Mouse (Mus musculus): ENCODE results near the gene Spns2. TPM values are rescaled to one million over a fixed set of nuclear protein-coding genes. Genes with fewer than 3 reads are reported as not detected.
A peak's percentile ranks its signal among the peaks of the same experiment; 100 is the strongest.

Spns2 gene
- polyA plus RNA-seq, 1 experiment = 3.2 TPM

DNA sequence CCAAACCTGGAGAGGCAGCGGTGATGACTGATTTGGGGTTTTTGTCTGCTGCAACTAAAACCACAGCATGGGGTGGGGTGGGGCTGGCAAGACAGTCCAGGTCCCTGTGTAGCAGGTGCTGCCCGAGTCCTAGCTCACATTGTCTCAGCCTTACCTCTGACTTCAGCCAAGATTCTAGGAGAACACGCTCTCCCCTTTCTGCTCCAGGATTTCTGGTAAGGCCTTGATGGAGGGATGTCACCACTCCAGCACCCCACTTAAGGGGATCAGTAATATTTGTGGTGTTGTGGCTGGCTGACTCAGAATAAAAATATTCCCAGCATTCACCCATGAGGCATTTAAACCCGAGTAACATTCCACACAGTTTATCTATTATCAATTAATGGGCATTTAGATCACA is 66.0 kb downstream of the Spns2 start:
- Histone ChIP-seq H3K4me3 (ENCODE audit: insufficient read depth, low read depth, low read length) (no peak overlapping the region), H3K27ac (replicated peaks; ENCODE audit: low read depth, low read length) (no peak overlapping the region), H3K4me1 (ENCODE audit: control insufficient read depth, insufficient read depth, insufficient read length, low read length) (0 out of 2 replicates have a peak, but pooled peaks cover under 1% of the 10 kb centered on the region)

DNA sequence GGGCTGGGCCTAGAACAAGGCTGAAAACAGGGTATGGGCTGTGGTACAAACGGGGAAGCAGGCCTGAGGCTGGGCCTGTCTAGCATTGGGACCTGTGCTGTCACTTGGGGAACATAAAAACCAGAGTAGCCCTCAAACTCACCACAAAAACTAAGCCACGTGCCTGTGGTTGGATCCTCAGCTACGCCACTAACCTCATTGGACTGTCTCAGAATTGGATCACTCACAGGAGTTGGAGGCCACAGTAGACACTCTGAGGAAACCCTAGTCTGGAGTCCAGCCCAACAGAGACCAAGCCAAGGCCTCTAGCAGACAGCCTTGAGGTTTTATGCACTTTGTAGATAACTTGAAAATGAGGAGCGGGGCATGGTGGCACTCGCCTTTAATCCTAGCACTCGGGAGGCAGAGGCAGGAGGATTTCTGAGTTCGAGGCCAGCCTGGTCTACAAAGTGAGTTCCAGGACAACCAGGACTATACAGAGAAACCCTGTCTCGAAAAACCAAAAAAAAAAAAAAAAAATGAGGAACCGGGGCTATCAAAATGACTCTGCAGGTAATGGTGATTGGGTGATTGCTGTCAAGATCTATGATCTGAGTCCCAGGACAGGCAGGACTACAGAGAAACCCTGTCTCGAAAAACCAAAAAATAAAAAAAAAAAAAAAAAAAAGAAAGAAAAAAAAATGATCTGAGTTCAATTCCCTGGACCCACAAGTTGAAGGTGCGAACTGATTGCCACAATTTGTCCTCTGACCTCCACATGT is 68.0 kb downstream of the Spns2 start:
- H3K27ac ChIP-seq (replicated peaks; ENCODE audit: low read depth, low read length) = 0 out of 2 replicates have a peak overlapping the region, but pooled peaks have one; percentile 12

DNA sequence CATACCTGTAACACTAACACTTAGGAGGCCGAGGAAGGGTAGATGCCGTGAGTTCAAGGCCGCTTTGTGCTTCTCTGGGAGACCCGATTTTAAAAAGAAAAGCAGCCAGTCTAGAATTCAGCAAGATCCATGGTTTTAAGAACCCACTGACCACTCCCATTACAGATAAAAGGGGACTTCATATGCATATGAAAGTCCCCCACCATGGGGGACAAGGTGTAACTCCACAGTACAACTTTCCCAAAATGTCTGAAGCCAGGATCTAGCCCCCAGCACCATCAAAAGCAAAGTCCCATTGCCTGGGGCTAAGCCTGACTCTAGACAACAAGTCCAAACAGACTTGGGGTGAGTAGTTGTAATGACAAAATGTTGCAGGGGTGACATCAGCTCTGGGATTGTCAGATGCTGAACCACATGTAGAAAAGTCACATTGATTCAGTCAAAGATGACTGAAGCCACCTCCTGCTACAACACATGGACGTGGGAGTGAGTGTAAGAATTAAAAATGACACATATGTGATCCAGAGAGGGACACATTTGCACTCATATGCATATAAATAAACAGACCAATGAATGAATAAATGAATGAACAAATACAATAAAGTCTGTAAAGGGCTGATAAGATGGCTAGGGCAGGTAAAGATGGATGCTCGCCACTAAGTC is 69.1 kb downstream of the Spns2 start:
- Histone ChIP-seq H3K4me3 (ENCODE audit: insufficient read depth, low read depth, low read length) (no peak overlapping the region), H3K4me1 (ENCODE audit: control insufficient read depth, insufficient read depth, insufficient read length, low read length) (peaks cover 9% of the 10 kb centered on the region), H3K27ac (replicated peaks; ENCODE audit: low read depth, low read length) (no peak overlapping the region)

More for the DNA sequence above, 68.0 kb downstream of the Spns2 start:
- H3K4me1 ChIP-seq (ENCODE audit: control insufficient read depth, insufficient read depth, insufficient read length, low read length) = peaks cover 9% of the 10 kb centered on the region
- no peak overlapping the region for H3K4me3 ChIP-seq (ENCODE audit: insufficient read depth, low read depth, low read length)

DNA sequence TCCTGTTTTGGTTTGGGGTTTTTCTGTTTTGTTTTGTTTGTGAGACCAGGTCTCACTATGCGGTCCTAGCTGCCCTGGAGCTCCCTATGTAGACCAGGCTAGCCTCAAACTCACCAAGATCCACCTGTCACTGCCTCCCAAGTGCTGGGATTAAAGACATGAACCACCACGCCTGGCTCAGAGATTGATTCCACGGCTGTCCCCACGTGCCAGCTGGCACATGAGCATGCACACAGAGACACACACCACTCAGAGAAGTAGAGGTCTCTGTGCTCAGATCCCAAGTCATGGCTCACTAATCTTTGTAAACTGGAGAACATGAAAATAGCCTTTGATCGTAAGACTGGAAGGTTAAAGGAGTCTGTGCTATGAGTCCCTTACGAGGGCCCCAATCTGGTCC is 70.7 kb downstream of the Spns2 start:
- peaks cover 9% of the 10 kb centered on the region for H3K4me1 ChIP-seq (ENCODE audit: control insufficient read depth, insufficient read depth, insufficient read length, low read length)
- H3K27ac ChIP-seq (replicated peaks; ENCODE audit: low read depth, low read length) = no peak overlapping the region
- H3K4me3 ChIP-seq (ENCODE audit: insufficient read depth, low read depth, low read length) = no peak overlapping the region

DNA sequence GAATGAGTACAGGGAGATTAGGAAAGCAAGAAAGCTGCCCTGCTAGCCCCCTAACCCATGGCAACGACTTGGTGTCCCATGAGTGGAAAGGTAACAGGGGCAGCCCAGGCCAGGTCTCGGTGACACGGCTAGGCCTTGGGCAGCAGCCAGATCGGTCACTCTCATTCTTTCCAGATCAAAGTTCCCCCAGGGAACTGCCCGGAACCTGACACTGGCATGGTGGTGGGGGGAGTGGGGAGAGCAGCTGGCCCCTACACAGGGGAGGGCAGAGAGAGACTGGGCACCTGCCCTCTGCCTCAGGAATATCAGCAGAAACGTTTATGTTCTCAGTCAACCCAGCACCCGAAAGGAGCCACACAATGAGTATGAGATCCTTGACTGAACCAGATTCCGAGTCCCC is 71.5 kb downstream of the Spns2 start:
- Histone ChIP-seq H3K4me3 (ENCODE audit: insufficient read depth, low read depth, low read length) (no peak overlapping the region), H3K4me1 (ENCODE audit: control insufficient read depth, insufficient read depth, insufficient read length, low read length) (peaks cover 11% of the 10 kb centered on the region), H3K27ac (replicated peaks; ENCODE audit: low read depth, low read length) (peak overlapping the region; percentile 50)

DNA sequence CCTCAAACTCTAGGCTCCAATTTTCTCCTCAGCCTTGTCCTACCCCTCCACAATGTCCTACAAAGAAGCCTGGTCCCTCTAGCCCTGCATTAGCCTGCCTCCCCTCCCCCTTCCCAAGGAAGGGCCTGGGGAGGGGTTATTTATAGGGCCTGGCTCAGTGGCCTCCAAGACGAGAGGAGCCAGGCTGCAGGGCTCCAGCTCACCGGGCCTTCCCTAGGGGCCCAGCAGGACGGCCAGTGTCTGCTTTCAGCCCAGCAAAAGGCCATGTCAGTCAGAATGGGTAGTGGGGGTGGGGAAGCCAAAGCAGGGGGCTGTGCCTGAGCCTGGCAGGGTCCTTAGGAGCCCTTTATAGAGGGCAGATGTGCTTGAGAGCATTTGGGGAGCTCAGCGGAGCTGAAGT is 72.3 kb downstream of the Spns2 start:
- peaks cover 12% of the 10 kb centered on the region for H3K4me1 ChIP-seq (ENCODE audit: control insufficient read depth, insufficient read depth, insufficient read length, low read length)
- no peak overlapping the region for H3K4me3 ChIP-seq (ENCODE audit: insufficient read depth, low read depth, low read length)
- peak overlapping the region; percentile 50; the same call in 1 of the 2 replicates for H3K27ac ChIP-seq (replicated peaks; ENCODE audit: low read depth, low read length)

DNA sequence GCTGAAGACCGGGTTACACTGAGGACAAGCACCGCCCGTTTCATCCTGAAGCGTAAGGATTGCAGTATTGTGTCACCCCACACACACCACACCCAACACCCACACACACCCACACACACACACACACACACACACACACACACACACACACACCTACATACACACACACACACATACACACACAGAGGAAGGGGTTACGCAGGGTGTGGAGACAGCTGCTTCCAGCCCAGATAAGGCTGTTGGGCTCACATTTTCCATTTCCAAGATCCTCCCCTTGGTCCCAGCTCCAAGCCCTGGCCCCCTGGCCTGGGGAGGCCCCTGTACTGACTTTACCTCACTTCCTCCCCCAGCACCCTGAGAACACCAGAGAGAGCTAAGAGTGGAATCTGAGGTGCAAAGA is 73.0 kb downstream of the Spns2 start:
- no peak overlapping the region for H3K4me3 ChIP-seq (ENCODE audit: insufficient read depth, low read depth, low read length)
- no peak overlapping the region for H3K27ac ChIP-seq (replicated peaks; ENCODE audit: low read depth, low read length)
- H3K4me1 ChIP-seq (ENCODE audit: control insufficient read depth, insufficient read depth, insufficient read length, low read length) = peaks cover 15% of the 10 kb centered on the region

DNA sequence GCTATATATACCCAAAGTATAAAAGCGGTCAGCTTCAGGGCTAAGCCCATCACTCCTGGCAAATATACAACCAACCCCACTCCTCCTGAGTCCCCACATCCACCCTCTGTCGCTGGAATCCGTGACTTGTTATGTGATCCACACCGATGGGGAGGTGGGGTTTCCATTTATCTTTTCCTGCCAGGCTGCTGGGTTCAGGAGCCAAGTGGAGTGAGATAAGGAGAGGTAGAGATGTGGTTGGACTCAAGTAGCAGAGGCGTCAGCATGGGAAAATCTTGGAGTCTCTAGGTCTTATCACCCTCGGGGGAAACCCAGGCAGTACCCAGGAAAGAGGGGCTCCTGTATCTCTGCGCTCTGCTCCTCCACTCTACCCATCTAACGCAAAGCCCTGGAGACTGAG is 74.5 kb downstream of the Spns2 start:
- Histone ChIP-seq H3K4me3 (ENCODE audit: insufficient read depth, low read depth, low read length) (no peak overlapping the region), H3K27ac (replicated peaks; ENCODE audit: low read depth, low read length) (no peak overlapping the region), H3K4me1 (ENCODE audit: control insufficient read depth, insufficient read depth, insufficient read length, low read length) (peaks cover 15% of the 10 kb centered on the region)

DNA sequence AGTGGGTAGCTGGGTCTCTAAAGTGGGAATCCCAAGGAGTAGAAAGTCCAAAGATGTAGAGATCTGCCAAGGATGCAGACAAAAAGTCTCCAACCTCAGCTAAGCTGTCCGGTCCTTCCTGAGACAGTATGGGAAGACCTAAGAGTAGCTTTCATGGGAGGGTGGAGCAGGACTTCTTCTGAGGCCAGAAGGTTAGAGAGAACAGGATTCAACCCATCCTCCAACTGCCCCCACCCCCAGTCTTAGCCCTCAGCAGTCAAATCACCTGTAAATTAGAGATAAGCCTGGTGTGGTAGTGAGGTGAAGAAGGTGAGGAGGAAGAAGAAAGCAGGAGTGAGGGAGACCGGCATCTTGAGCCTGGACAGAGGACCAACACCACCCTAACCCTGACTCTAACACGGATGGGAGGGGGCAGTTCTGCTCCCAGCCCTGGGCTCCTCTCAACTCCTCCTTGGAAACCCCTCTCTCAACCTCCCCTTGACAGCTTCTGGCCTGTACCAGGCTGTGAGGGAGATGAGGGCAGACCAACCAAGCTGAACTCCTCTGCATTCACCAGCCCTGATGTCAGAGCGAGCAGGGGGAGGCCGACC is 76.0 kb downstream of the Spns2 start:
- Histone ChIP-seq H3K27ac (replicated peaks; ENCODE audit: low read depth, low read length) (0 out of 2 replicates have a peak overlapping the region, but pooled peaks have one; percentile 10), H3K4me3 (ENCODE audit: insufficient read depth, low read depth, low read length) (no peak overlapping the region), H3K4me1 (ENCODE audit: control insufficient read depth, insufficient read depth, insufficient read length, low read length) (peaks cover 21% of the 10 kb centered on the region)

DNA sequence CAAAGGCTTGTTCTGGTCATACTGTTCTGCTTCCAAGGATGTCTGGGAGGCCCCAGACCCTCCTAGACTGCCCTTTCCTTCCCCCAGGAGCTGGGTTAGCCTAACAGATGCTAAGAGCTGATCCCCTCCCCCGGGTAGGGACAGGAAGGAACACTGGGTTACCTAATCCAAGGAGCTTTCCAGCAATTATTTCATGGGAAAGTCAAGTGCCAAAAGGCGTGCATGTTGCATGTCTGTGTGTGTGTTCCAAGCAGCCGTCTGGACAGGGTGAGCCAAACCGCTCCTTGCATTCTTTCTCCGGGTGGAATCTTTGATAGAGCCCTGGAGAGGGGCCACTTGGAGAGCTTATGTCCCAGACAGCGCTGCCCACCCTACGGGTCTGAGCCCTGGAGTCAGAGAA is 76.7 kb downstream of the Spns2 start:
- H3K27ac ChIP-seq (replicated peaks; ENCODE audit: low read depth, low read length) = 0 out of 2 replicates have a peak overlapping the region, but pooled peaks have one; percentile 10
- peaks cover 14% of the 10 kb centered on the region for H3K4me1 ChIP-seq (ENCODE audit: control insufficient read depth, insufficient read depth, insufficient read length, low read length)
- no peak overlapping the region for H3K4me3 ChIP-seq (ENCODE audit: insufficient read depth, low read depth, low read length)

DNA sequence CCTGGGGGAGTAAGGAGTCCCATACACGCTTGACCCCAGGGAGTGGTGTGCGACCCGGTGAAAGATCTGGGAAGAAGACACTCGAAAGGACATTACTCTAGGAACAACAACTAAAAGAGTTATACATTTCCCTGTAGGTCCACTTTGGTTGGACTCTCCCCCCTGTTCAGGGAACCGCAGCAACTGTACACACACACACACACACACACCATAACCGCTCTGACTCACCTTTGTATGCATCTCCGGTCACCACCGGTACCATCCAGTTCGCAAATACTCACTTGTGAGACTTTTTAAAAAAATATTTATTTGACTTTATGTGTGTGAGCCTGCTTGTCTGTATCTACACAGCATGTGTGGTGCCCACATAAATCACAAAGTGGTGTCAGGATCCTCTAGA is 77.8 kb downstream of the Spns2 start:
- Histone ChIP-seq H3K4me1 (ENCODE audit: control insufficient read depth, insufficient read depth, insufficient read length, low read length) (peaks cover 14% of the 10 kb centered on the region), H3K27ac (replicated peaks; ENCODE audit: low read depth, low read length) (no peak overlapping the region), H3K4me3 (ENCODE audit: insufficient read depth, low read depth, low read length) (peak overlapping the region; percentile 10; the same call in 1 of the 2 replicates)

DNA sequence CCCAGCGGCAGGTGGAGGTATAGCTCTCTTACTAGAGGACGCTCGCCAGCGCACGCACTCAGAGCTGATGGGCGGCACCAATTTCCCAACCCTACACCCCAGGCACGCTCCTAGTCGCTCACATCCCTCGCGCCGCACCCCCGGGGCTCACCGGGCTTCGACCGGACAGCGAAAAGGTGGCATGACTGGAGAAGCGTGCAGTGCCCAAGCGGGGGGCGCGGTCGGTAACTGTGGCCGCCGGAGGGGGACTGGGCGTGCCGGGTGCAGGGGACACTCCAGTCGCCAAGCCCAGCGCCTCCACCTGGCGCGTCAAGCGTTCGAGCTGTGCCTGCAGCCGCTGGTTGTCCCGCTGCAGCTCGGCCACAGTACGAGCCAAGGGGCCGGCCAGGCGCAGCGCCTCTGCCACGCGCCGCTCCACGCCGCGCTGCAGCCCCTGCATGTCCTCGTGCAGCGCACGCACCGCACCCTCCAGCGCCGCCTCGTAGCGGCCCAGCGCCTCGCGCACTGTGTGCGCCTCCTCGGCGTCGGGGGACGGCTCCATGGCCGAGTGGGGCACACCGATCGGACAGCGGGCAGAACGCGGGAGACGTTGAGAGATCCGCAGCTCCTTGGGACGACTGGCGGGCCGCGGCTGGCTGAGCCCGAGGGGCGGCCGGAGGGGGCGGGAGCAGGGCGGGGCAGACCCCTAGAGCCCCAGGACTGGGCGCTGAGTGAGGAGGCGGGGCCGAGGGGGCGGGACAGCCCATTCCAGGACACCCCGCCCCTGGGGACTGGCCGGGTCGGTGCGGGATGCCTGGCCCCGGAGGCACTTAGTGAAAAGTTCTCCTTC is 78.4 kb downstream of the Spns2 start, which contains the start of gene Smtnl2:
Smtnl2 (minus strand) TSS at position 621 of the 829 bp plus-strand sequence.
- Histone ChIP-seq H3K4me1 (ENCODE audit: control insufficient read depth, insufficient read depth, insufficient read length, low read length) (peaks cover 14% of the 10 kb centered on the region), H3K27ac (replicated peaks; ENCODE audit: low read depth, low read length) (0 out of 2 replicates have a peak within 1 kb of the TSS, but pooled peaks have one; percentile 28), H3K4me3 (ENCODE audit: insufficient read depth, low read depth, low read length) (peak within 1 kb of the TSS; percentile 82)

DNA sequence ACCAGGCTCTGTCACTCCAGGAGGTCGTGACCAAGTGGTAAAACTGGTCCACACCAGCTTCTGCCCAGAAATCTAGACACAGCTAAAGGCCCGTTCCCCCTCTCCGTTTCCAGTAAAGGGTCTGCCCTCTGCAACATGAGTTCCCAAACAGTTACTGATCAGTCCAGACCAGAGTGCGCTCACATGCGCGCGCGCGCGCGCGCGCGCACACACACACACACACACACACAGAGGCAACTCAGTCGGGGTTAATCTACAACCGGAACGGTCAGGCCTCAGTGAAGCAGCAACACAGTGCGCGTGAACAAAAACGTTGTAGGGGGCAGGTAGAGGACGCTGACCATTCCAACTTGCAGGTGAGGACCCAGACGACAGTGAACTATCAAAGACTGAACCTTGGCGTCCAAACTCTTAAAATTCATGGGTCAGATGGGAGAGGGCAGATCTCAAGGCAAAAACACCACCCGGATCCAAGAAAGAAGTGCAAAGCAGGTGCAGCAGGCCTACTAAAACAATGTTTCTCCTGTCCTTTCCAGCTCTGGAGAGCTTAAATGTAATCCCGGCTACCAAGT is 79.1 kb downstream of the Spns2 start:
- 0 out of 2 replicates have a peak overlapping the region, but pooled peaks have one; percentile 28 for H3K27ac ChIP-seq (replicated peaks; ENCODE audit: low read depth, low read length)
- peak overlapping the region; percentile 82 for H3K4me3 ChIP-seq (ENCODE audit: insufficient read depth, low read depth, low read length)
- peaks cover 14% of the 10 kb centered on the region for H3K4me1 ChIP-seq (ENCODE audit: control insufficient read depth, insufficient read depth, insufficient read length, low read length)

DNA sequence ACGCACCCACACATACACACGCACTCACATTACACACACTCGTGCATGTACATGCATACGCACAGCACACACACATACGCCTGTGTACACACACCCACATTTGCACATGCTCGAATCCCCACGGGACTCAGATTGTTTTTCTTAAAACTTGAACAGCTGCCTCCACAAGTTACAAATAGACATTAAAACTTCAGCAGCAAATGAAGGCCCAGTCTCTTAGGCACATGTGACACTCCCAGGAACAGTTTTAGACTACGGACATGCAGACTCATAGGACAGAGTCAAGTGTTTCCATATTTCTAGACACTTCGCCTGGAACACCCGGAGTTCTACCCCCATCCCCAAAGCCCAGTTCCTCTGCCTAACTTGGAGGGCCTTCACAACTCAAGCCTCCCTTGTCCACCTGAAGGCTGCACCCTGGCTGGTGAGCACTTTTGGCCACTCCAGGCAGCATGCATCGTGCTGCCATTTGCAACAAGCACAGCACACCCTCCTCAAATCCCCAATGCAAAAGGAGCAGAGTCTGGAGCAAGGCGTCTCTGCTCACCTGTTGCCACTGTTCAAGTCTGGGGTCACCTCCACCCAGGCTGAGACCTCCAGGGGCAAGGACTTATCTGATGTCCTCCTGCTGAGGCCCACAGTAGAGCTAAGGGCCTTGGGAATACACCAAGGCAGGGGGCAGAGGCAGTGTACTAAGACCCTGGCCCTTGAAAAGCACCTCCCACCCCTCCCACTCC is 79.9 kb downstream of the Spns2 start:
- peaks cover 17% of the 10 kb centered on the region for H3K4me1 ChIP-seq (ENCODE audit: control insufficient read depth, insufficient read depth, insufficient read length, low read length)
- H3K27ac ChIP-seq (replicated peaks; ENCODE audit: low read depth, low read length) = no peak overlapping the region
- peak overlapping the region; percentile 43 for H3K4me3 ChIP-seq (ENCODE audit: insufficient read depth, low read depth, low read length)

Measured in brown adipose tissue, adult 24 weeks (tissue).